Mouse (Mus musculus): ENCODE measurements around the gene Commd6. TPM values are rescaled to one million over a fixed set of nuclear protein-coding genes. Genes with fewer than 3 reads are reported as not detected.

Gene Commd6
- total and polyA plus RNA-seq, 3 experiments: 6.5 to 191 (median 75.2) TPM

- Histone ChIP-seq H3K9me3 (replicated peaks) (peaks cover 18% of the 10 kb centered on the region), H3K27me3 (ENCODE audit: insufficient read depth, low read length) (no peaks in the 10 kb centered on the region; the same call in 1 of the 2 replicates), H3K4me3 (ENCODE audit: low read depth, low read length) (no peak overlapping the region), H3K36me3 (replicated peaks) (no peaks in the 10 kb centered on the region), H3K4me1 (ENCODE audit: insufficient read depth, low read depth, low read length) (no peaks in the 10 kb centered on the region)
- TF ChIP-seq CTCF (IDR thresholded peaks at IDR 0.05; ENCODE audit: low read depth, low read length): no peak
- no peak for TF ChIP-seq POLR2AphosphoS5 (IDR thresholded peaks at IDR 0.05; ENCODE audit: insufficient replicate concordance, low read depth, low read length)
- TF ChIP-seq TAL1 (conservative IDR thresholded peaks at IDR 0.05; ENCODE audit: low read depth, low read length): no peak
- no peak for TF ChIP-seq GATA2 (IDR thresholded peaks at IDR 0.05; ENCODE audit: borderline replicate concordance, low read depth, low read length)
- no peak for TF ChIP-seq GATA1 (IDR thresholded peaks at IDR 0.05; ENCODE audit: borderline replicate concordance, low read length)
- no peak for ATAC-seq (ENCODE audit: extremely low read depth, insufficient number of reproducible peaks, low FRiP score, poor library complexity, severe bottlenecking)
- no peak for DNase-seq (ENCODE audit: low spot score)
Measured at GRCm38 (mm10) chr14:101602851-101603250, 37.6 kb downstream of the Commd6 start.

- TF ChIP-seq TAL1 (conservative IDR thresholded peaks at IDR 0.05; ENCODE audit: low read depth, low read length): no peak
- no peak for TF ChIP-seq POLR2AphosphoS5 (IDR thresholded peaks at IDR 0.05; ENCODE audit: insufficient replicate concordance, low read depth, low read length)
- TF ChIP-seq GATA2 (IDR thresholded peaks at IDR 0.05; ENCODE audit: borderline replicate concordance, low read depth, low read length): no peak
- TF ChIP-seq CTCF (IDR thresholded peaks at IDR 0.05; ENCODE audit: low read depth, low read length): no peak
- no peak for TF ChIP-seq GATA1 (IDR thresholded peaks at IDR 0.05; ENCODE audit: borderline replicate concordance, low read length)
Measured at GRCm38 (mm10) chr14:101597096-101597715, 43.3 kb downstream of the Commd6 start.

GRCm38 (mm10) chr14:101596691-101597090 lies 43.8 kb downstream of the Commd6 start:
- ATAC-seq (ENCODE audit: extremely low read depth, insufficient number of reproducible peaks, low FRiP score, poor library complexity, severe bottlenecking) (no peak), DNase-seq (ENCODE audit: low spot score) (no peak)
- Histone ChIP-seq H3K4me3 (ENCODE audit: low read depth, low read length) (no peak overlapping the region), H3K4me1 (ENCODE audit: insufficient read depth, low read depth, low read length) (no peaks in the 10 kb centered on the region), H3K36me3 (replicated peaks) (no peaks in the 10 kb centered on the region), H3K27me3 (ENCODE audit: insufficient read depth, low read length) (no peaks in the 10 kb centered on the region; the same call in 1 of the 2 replicates), H3K9me3 (replicated peaks) (peaks cover 44% of the 10 kb centered on the region)
- no peak for TF ChIP-seq CTCF (IDR thresholded peaks at IDR 0.05; ENCODE audit: low read depth, low read length)
- TF ChIP-seq TAL1 (conservative IDR thresholded peaks at IDR 0.05; ENCODE audit: low read depth, low read length): no peak
- no peak for TF ChIP-seq GATA2 (IDR thresholded peaks at IDR 0.05; ENCODE audit: borderline replicate concordance, low read depth, low read length)
- TF ChIP-seq GATA1 (IDR thresholded peaks at IDR 0.05; ENCODE audit: borderline replicate concordance, low read length): no peak
- TF ChIP-seq POLR2AphosphoS5 (IDR thresholded peaks at IDR 0.05; ENCODE audit: insufficient replicate concordance, low read depth, low read length): no peak

More at GRCm38 (mm10) chr14:101597096-101597715, 43.3 kb downstream of the Commd6 start:
- DNase-seq (ENCODE audit: low spot score): no peak
- Histone ChIP-seq H3K36me3 (replicated peaks) (no peaks in the 10 kb centered on the region), H3K27me3 (ENCODE audit: insufficient read depth, low read length) (no peaks in the 10 kb centered on the region; the same call in 1 of the 2 replicates), H3K4me1 (ENCODE audit: insufficient read depth, low read depth, low read length) (no peaks in the 10 kb centered on the region), H3K9me3 (replicated peaks) (peaks cover 44% of the 10 kb centered on the region), H3K4me3 (ENCODE audit: low read depth, low read length) (no peak overlapping the region)
- ATAC-seq (ENCODE audit: extremely low read depth, insufficient number of reproducible peaks, low FRiP score, poor library complexity, severe bottlenecking): no peak

GRCm38 (mm10) chr14:101595301-101596080 lies 45.0 kb downstream of the Commd6 start:
- Histone ChIP-seq H3K9me3 (replicated peaks) (peaks cover 45% of the 10 kb centered on the region), H3K36me3 (replicated peaks) (no peaks in the 10 kb centered on the region), H3K27me3 (ENCODE audit: insufficient read depth, low read length) (no peaks in the 10 kb centered on the region; the same call in 1 of the 2 replicates), H3K4me1 (ENCODE audit: insufficient read depth, low read depth, low read length) (no peaks in the 10 kb centered on the region), H3K4me3 (ENCODE audit: low read depth, low read length) (no peak overlapping the region)
- no peak for TF ChIP-seq GATA1 (IDR thresholded peaks at IDR 0.05; ENCODE audit: borderline replicate concordance, low read length)
- no peak for TF ChIP-seq CTCF (IDR thresholded peaks at IDR 0.05; ENCODE audit: low read depth, low read length)
- TF ChIP-seq POLR2AphosphoS5 (IDR thresholded peaks at IDR 0.05; ENCODE audit: insufficient replicate concordance, low read depth, low read length): no peak
- no peak for TF ChIP-seq GATA2 (IDR thresholded peaks at IDR 0.05; ENCODE audit: borderline replicate concordance, low read depth, low read length)
- no peak for TF ChIP-seq TAL1 (conservative IDR thresholded peaks at IDR 0.05; ENCODE audit: low read depth, low read length)
- ATAC-seq (ENCODE audit: extremely low read depth, insufficient number of reproducible peaks, low FRiP score, poor library complexity, severe bottlenecking) (no peak), DNase-seq (ENCODE audit: low spot score) (no peak)

- no peaks in the 10 kb centered on the region for H3K36me3 ChIP-seq (replicated peaks)
- no peak overlapping the region for H3K4me3 ChIP-seq (ENCODE audit: low read depth, low read length)
- no peaks in the 10 kb centered on the region for H3K4me1 ChIP-seq (ENCODE audit: insufficient read depth, low read depth, low read length)
- no peak for DNase-seq (ENCODE audit: low spot score)
- peaks cover 47% of the 10 kb centered on the region for H3K9me3 ChIP-seq (replicated peaks)
- no peak for ATAC-seq (ENCODE audit: extremely low read depth, insufficient number of reproducible peaks, low FRiP score, poor library complexity, severe bottlenecking)
- no peaks in the 10 kb centered on the region; the same call in 1 of the 2 replicates for H3K27me3 ChIP-seq (ENCODE audit: insufficient read depth, low read length)
- no peak for TF ChIP-seq POLR2AphosphoS5 (IDR thresholded peaks at IDR 0.05; ENCODE audit: insufficient replicate concordance, low read depth, low read length)
- no peak for TF ChIP-seq CTCF (IDR thresholded peaks at IDR 0.05; ENCODE audit: low read depth, low read length)
- no peak for TF ChIP-seq TAL1 (conservative IDR thresholded peaks at IDR 0.05; ENCODE audit: low read depth, low read length)
- TF ChIP-seq GATA2 (IDR thresholded peaks at IDR 0.05; ENCODE audit: borderline replicate concordance, low read depth, low read length): no peak
- TF ChIP-seq GATA1 (IDR thresholded peaks at IDR 0.05; ENCODE audit: borderline replicate concordance, low read length): no peak
Measured at GRCm38 (mm10) chr14:101594001-101594400, 46.5 kb downstream of the Commd6 start.

GRCm38 (mm10) chr14:101593340-101593739 lies 47.1 kb downstream of the Commd6 start:
- ATAC-seq (ENCODE audit: extremely low read depth, insufficient number of reproducible peaks, low FRiP score, poor library complexity, severe bottlenecking) (no peak), DNase-seq (ENCODE audit: low spot score) (no peak)
- TF ChIP-seq GATA1 (IDR thresholded peaks at IDR 0.05; ENCODE audit: borderline replicate concordance, low read length) (no peak), CTCF (IDR thresholded peaks at IDR 0.05; ENCODE audit: low read depth, low read length) (no peak), TAL1 (conservative IDR thresholded peaks at IDR 0.05; ENCODE audit: low read depth, low read length) (no peak), GATA2 (IDR thresholded peaks at IDR 0.05; ENCODE audit: borderline replicate concordance, low read depth, low read length) (no peak), POLR2AphosphoS5 (IDR thresholded peaks at IDR 0.05; ENCODE audit: insufficient replicate concordance, low read depth, low read length) (no peak)
- Histone ChIP-seq H3K9me3 (replicated peaks) (peaks cover 47% of the 10 kb centered on the region), H3K4me1 (ENCODE audit: insufficient read depth, low read depth, low read length) (no peaks in the 10 kb centered on the region), H3K36me3 (replicated peaks) (no peaks in the 10 kb centered on the region), H3K27me3 (ENCODE audit: insufficient read depth, low read length) (no peaks in the 10 kb centered on the region; the same call in 1 of the 2 replicates), H3K4me3 (ENCODE audit: low read depth, low read length) (no peak overlapping the region)
